Mouse (Mus musculus) bone marrow, adult 2 months (tissue): ENCODE results near the gene Dqx1. TPM values are rescaled to one million over a fixed set of nuclear protein-coding genes. Genes with fewer than 3 reads are reported as not detected.

ENCODE experiments used
- H3K27ac ChIP-seq: fragments of 200-500 bp; 2 replicates; pipeline ENCODE4 v1.5.1; 2012; ENCODE audit warnings: low read depth, mild to moderate bottlenecking, control low read depth, inconsistent platforms, low read length; ENCODE audit not compliant: control insufficient read depth, poor library complexity, insufficient read depth
- H3K4me1 ChIP-seq: fragments of 200-500 bp; 2 replicates; pipeline ENCODE4 v1.6.1; 2011; ENCODE audit warnings: low read length; ENCODE audit not compliant: control insufficient read depth, insufficient read depth
- H3K4me3 ChIP-seq: fragments of 200-500 bp; replicated peaks from 2 replicates; pipeline ENCODE3; 2011; ENCODE audit warnings: mild to moderate bottlenecking, low read depth, low read length, control low read depth; ENCODE audit not compliant: control insufficient read depth
- CTCF ChIP-seq: fragments of 200-500 bp; IDR thresholded peaks from 2 replicates; pipeline ENCODE4 v1.5.1; 2011; ENCODE audit warnings: low read length, control low read depth; ENCODE audit not compliant: control insufficient read depth, insufficient read depth
- POLR2A ChIP-seq: fragments of 200-500 bp; IDR thresholded peaks from 2 replicates; pipeline ENCODE4 v1.6.1; 2011; ENCODE audit warnings: low read depth, mild to moderate bottlenecking, control low read depth, low read length, borderline replicate concordance; ENCODE audit not compliant: control insufficient read depth
- WGBS: fragments of 180-500 bp; shearing (Covaris S2); methylation state at CpG from one replicate; pipeline ENCODE4 v1.1.7; 2018; 5-methylcytosine and 5-hydroxymethylcytosine counted together
- polyA plus RNA-seq: library from polyadenylated mRNA; stranded (reverse); fragments of >200 nt; gene quantifications from 2 replicates; pipeline ENCODE4 v1.2.4, GENCODE M21; 2011; ENCODE audit warnings: low replicate concordance; ENCODE audit not compliant: missing spikeins, insufficient read depth, insufficient read length

Gene Dqx1
- polyA plus RNA-seq, 1 experiment, result 13.5 TPM

- WGBS, result under 1% methylated on average over 55 of the region's 58 CpGs
- TF ChIP-seq CTCF (peak; percentile 48), POLR2A (peak; percentile 96)
- peaks cover 6% of the 10 kb centered on the region; the same call in 1 of the 2 replicates for H3K4me1 ChIP-seq
- peak within 1 kb of the TSS; percentile 84 for H3K4me3 ChIP-seq
- peak within 1 kb of the TSS; percentile 81 for H3K27ac ChIP-seq
Observed at GRCm38 (mm10) chr6:83115011-83115671, 57.5 kb downstream of the Dqx1 start, which contains the start of gene Mogs. Gene Mogs (plus strand): TSS chr6:83115496.

- Histone ChIP-seq H3K27ac (peak overlapping the region; percentile 81), H3K4me1 (peaks cover 6% of the 10 kb centered on the region; the same call in 1 of the 2 replicates), H3K4me3 (peak overlapping the region; percentile 84)
- no peak for TF ChIP-seq POLR2A
- no peak for TF ChIP-seq CTCF
- WGBS, result 1% methylated on average over 44 of the region's 48 CpGs
Observed at GRCm38 (mm10) chr6:83115682-83116372, 58.2 kb downstream of the Dqx1 start.

GRCm38 (mm10) chr6:83116373-83117164 lies 58.9 kb downstream of the Dqx1 start:
- Histone ChIP-seq H3K4me1 (peaks cover 6% of the 10 kb centered on the region; the same call in 1 of the 2 replicates), H3K27ac (no peak overlapping the region), H3K4me3 (peak overlapping the region; percentile 84)
- TF ChIP-seq CTCF, result no peak
- TF ChIP-seq POLR2A, result no peak
- 77% methylated on average over 11 of the region's 11 CpGs for WGBS

Other genes starting within 250 kb of the Dqx1 start
- gene Sema4f, start 118.1 kb upstream of the Dqx1 start, polyA plus RNA-seq, result 0.65 and 3.2 TPM in 2 replicates
- 3.6 and 10.3 TPM in 2 replicates for gene M1ap, start 110.9 kb upstream of the Dqx1 start, polyA plus RNA-seq
- gene Dok1, start 24.4 kb upstream of the Dqx1 start, polyA plus RNA-seq, result 26.6 and 39.6 TPM in 2 replicates
- 6.9 and 13.3 TPM in 2 replicates for gene Loxl3, start 23.7 kb upstream of the Dqx1 start, polyA plus RNA-seq
- gene Aup1, start 3.3 kb upstream of the Dqx1 start, polyA plus RNA-seq, result 142 and 337 TPM in 2 replicates
- gene Htra2, start 2.6 kb upstream of the Dqx1 start, polyA plus RNA-seq, result 115 and 145 TPM in 2 replicates
- not detected in 2 replicates for gene Tlx2, start 12.4 kb downstream of the Dqx1 start, polyA plus RNA-seq
- 32.0 and 40.8 TPM in 2 replicates for gene Pcgf1, start 20.0 kb downstream of the Dqx1 start, polyA plus RNA-seq
- not detected in 2 replicates for gene Lbx2, start 28.5 kb downstream of the Dqx1 start, polyA plus RNA-seq
- 1.1 and 2.5 TPM in 2 replicates for gene Ccdc142, start 43.8 kb downstream of the Dqx1 start, polyA plus RNA-seq
- 4.2 and 7.7 TPM in 2 replicates for gene Gm42688, start 43.8 kb downstream of the Dqx1 start, polyA plus RNA-seq
- 20.2 and 49.7 TPM in 2 replicates for gene Mrpl53, start 51.2 kb downstream of the Dqx1 start, polyA plus RNA-seq
- gene Mogs, start 57.7 kb downstream of the Dqx1 start, polyA plus RNA-seq, result 20.6 and 29.6 TPM in 2 replicates
- gene Wbp1, start 63.7 kb downstream of the Dqx1 start, polyA plus RNA-seq, result 30.0 and 41.2 TPM in 2 replicates
- gene Ino80b, start 67.6 kb downstream of the Dqx1 start, polyA plus RNA-seq, result 6.6 and 16.6 TPM in 2 replicates
- gene Rtkn, start 77.6 kb downstream of the Dqx1 start, polyA plus RNA-seq, result 1.3 and 1.6 TPM in 2 replicates
- not detected in 2 replicates for gene Wdr54, start 98.6 kb downstream of the Dqx1 start, polyA plus RNA-seq
- not detected in 2 replicates for gene 1700003E16Rik, start 98.6 kb downstream of the Dqx1 start, polyA plus RNA-seq
- gene Dctn1, start 108.1 kb downstream of the Dqx1 start, polyA plus RNA-seq, result 31.5 and 76.8 TPM in 2 replicates
- gene Slc4a5, start 162.0 kb downstream of the Dqx1 start, polyA plus RNA-seq, result 1.1 TPM in 1 of 2 replicates, not detected in the other